Mouse (Mus musculus): Measurements from ENCODE around the gene Ivns1abp.
"Not testable (repeated sequence)": the region's sequence is repeated elsewhere in the genome, so short reads cannot be mapped to it uniquely, and the experiment has no call there.

Ivns1abp gene

DNA sequence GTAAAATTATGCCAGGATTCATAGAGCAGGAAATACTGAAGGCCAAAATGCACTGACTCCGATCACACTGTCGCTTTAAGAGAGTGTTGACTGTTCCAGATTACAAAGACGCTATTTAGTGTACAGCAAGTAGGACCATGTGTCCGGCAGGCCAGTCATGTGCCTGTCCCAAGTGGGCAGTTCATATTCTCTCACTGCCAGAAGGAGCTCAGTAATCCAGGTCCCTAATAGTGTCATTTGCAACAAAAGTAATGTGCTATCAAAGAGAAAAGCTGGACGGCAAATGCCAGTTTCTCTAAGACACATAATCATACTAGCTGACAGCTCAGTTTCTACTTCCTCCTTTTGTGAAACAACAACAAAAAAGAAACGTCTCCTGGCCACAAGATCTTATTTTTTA lies 1.3 kb upstream of the Ivns1abp start:
- no peak for DNase-seq

DNA sequence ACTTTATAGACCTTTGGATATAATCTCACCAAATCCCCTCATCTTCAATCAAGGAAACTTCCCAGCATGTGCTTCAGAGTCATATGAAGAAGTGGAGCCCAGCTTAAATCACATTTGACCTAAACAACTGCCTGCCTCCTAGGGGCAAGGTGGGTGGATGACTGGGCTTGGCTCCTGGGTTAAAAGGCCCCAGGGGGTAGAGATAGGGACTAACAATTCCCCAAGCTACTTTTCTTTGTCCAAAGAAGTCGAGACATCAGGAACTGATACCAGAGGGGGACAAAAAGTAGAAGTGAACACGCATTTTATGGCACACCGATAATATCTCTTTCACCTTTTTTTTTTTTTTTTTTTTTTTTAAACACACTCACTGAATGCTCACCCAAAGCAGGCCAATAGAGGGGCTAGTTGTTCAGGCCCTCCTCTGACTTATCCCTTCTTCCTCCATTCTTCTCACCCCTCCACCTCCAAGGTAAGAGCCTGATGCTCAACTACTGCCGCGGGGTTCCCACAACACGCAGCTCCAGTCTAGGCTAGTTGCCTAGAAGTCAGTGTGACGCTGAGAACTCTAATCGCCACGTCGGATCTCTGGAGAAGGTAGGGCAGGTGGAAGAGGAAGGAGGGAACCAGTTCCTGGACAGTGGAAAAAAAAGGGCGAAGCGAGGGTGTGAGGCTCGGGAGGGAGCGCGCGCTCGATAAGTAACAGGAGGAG lies 550 bp upstream of the Ivns1abp start:
- DNase-seq, result no peak

DNA sequence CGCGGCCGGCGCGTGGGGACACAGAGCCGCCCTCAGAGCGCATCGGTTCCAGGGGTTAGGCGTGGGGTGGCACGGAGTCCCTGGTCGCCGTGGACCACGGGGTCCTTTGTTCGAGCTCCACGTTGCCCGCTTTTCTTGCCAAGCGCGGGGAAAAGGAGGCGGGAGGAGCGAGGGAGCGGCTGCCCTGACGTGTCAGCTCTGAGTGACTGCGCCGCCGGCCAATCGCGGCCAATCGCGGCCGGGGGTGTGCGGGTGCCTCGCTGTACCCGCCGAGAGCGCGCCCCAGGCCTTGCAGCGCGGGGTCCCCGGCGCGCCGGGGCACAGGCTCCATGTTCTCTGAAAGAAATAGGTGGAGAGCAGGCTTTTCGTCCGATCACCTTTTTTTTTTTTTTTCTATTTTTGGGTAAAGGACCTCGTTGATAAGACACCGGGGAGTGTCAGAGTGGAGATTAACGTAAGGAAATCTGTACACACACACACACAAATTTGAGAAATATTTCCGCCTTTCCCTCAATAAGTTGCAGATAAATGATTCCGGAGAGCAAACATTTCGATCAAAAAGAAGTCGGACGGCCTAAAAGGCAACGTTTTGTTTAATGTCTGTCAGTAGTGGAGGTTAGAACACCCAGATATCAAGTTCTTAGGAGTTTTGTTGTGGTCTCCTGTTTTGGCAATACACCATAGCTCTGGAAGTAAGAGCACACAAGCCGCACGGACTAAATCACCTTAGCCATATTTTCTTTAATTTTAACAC lies 1.0 kb downstream of the Ivns1abp start:
- peak; percentile 97 for DNase-seq

DNA sequence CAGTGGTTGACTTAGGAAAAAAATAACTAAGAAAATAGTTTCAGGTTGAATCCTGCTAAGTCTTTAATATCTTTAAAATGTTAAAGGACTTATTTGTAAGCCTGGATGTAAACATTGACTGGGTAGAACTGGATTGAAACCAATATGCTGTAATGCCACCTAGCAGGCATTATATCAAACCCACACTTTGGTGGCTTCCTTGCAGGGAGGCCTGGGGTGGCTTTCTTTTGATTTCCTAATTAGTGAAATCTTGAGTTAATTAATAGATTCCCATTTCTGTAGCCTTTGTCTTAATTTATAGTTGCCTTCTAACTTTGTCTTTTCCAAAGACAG lies 1.6 kb downstream of the Ivns1abp start:
- no peak for DNase-seq

GRCm38 (mm10) chr1:151346681-151347127 lies 2.4 kb downstream of the Ivns1abp start:
- DNase-seq, result no peak

DNA sequence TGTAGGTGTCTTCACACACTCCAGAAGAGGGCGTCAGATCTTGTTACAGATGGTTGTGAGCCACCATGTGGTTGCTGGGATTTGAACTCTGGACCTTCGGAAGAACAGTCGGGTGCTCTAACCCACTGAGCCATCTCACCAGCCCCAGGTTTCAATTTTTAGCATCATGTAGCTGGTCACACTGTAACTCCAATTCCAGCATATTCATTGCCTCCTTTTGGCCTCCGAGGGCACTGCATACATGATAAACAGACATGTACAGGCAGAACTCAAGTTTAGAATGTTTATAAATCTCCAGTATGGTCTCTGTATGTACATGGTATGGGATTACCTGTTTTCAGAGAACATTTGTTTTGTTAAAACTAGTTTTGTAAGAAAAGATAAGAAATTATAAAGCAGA lies 4.0 kb downstream of the Ivns1abp start:
- not testable (repeated sequence) for DNase-seq

DNA sequence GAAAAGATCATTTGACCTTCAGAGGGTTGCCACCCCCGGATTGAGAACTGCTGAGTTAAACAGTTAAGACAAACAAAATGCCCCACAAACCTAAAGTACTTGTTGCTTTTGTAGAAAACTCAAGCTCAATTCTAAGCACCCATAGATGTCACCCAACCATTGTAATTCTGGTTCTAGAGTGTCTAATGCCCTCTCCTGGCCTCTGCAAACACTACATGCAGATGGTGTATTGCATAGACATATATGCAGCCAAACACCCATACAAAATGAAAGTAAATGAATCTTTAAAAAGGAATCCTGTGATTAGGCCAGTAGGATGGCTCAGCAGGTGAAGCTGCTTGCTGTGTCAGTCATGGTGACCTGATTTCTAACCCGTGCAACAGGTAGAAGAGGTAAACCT lies 8.6 kb downstream of the Ivns1abp start:
- DNase-seq, result no peak

DNA sequence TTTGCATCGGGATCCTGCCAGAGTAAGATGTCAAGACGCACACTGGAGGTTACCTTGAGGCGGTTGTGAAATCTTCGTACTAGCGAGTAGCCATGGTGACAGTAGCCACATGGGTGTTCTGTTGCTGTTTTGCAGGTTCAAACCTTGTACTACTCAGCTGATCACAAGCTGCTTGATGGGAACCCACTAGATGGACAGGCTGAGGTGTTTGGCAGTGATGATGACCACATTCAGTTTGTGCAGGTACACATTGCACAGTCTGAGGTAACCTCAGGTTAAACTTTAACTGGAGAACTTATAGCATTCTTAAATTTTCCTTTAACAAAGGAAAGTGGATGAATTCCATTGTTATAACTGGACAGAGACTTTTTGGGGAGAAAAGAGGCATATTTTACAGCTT lies 11.7 kb downstream of the Ivns1abp start:
- no peak for DNase-seq

GRCm38 (mm10) chr1:151359374-151359773 lies 15.1 kb downstream of the Ivns1abp start:
- DNase-seq, result peak; percentile 34

DNA sequence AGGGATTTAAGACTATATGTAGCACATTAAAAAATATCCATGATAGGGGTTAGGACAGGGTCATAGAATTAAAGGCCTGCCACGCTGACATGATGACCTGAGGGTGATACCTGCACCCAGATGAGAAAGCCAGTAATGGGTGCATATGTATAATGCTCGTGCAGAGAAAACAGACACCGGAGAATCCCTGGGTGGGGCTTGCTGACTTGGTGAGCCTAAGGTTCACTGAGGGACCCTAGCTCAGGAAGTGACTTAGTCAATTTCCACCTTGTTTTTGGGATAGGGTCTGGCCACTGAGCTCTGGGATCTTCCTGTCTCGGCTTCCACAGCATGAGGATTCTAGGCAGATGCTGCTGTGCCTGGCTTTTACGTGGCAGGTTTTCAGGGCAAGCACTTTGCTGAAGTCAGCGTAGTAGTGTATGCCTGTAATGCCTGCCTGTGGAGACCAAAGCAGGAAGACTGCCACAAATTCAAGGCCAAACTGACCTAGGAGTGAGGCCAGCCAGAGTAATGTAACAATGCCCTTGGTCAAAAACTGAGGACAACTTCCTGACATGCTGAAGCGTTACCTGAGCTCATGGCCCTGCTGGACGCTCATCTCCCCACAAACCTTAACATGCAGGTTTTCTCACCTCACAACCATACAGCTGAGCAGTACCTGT lies 22.8 kb downstream of the Ivns1abp start:
- no peak for DNase-seq

GRCm38 (mm10) chr1:151367721-151368324 lies 23.5 kb downstream of the Ivns1abp start:
- no peak for DNase-seq

GRCm38 (mm10) chr1:151368444-151368843 lies 24.2 kb downstream of the Ivns1abp start:
- no peak for DNase-seq

DNA sequence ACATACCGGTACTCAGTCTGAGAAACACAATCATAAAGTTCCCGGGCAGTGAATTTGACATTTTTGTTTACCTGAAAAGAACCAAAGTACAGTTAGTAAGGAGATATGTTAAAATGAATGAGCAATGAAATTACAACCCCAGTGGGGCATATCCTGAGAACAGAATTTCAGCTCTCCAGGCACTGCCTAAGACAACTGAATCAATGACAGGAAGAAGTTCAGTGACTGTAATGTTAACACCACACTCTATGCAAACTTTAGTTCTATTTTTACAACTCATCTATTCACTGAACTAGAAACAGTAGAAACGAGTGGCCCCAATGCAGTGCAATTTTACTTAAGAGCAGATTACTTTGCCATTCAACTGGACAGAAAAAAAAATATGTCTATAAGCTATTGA lies 26.3 kb downstream of the Ivns1abp start:
- DNase-seq, result no peak

DNA sequence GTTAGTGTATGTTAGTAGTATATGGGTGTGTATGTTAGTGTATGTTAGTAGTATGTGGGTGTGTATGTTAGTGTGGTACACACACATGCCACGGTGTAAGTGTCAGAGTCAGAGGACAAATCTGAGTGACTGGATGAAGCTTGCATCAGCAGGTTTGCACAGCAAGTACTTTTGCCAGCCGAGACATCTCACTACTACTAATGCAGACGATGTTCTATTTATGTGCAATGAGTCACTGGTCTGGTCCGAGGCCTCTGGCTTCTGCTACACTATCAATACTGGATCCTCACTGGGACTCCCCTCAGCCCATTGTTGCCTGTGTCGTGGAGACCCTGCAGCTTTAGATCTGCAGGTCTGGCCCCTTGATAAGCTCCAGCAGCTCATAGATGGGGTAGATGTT lies 27.3 kb downstream of the Ivns1abp start:
- DNase-seq, result no peak

GRCm38 (mm10) chr1:151372823-151373222 lies 28.5 kb downstream of the Ivns1abp start:
- DNase-seq, result no peak

DNA sequence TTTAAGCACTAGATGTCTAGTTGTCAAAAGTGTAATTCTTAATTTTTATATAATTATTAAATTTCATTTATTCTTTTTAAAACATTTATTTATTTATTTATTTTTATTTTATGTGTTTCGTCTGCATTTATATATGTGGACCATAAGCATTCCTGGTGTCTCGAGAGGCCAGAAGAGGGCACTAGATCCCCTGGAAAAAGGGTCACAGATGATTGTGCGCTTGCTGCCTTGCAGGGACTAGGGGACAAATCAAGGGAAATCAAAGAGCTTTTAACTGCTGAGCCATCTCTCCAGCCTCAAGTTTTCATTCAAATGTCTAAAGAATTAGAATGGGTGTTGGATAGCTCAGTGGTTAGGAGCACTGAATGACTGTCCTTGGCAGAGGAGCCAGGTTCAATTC lies 33.1 kb downstream of the Ivns1abp start:
- no peak for DNase-seq

DNA sequence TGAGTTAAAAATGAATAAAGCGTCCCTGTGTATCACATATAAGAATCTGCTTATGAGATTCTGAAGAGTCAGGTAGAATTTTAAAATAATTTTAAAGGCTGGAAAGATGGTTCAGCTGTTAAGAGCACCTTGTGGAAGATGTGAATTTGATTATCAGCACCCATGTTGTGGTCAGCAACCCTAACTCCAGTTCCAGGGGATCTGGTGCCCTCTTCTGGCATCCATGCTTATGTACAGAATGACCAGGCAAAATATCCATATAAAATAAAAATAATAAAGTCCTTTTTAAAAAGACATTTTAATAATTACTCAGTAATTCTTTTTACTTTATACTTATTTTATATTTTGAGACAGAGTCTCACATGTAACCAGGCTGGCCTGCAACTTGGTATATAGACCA lies 45.8 kb downstream of the Ivns1abp start:
- DNase-seq, result no peak

GRCm38 (mm10) chr1:151409827-151410226 lies 65.5 kb downstream of the Ivns1abp start:
- no peak for DNase-seq
